Mouse (Mus musculus) liver, embryonic 14.5 days (tissue): Measurements from ENCODE around the gene Mta3.

Source experiments
- CTCF ChIP-seq: IDR thresholded peaks from 2 replicates; pipeline ENCODE4 v1.5.1; 2016; ENCODE audit warnings: antibody characterized with exemption, low read depth, control low read depth
- EP300 ChIP-seq: IDR thresholded peaks from 2 replicates; pipeline ENCODE4 v1.6.1; 2016; ENCODE audit warnings: antibody characterized with exemption, low read depth

DNA sequence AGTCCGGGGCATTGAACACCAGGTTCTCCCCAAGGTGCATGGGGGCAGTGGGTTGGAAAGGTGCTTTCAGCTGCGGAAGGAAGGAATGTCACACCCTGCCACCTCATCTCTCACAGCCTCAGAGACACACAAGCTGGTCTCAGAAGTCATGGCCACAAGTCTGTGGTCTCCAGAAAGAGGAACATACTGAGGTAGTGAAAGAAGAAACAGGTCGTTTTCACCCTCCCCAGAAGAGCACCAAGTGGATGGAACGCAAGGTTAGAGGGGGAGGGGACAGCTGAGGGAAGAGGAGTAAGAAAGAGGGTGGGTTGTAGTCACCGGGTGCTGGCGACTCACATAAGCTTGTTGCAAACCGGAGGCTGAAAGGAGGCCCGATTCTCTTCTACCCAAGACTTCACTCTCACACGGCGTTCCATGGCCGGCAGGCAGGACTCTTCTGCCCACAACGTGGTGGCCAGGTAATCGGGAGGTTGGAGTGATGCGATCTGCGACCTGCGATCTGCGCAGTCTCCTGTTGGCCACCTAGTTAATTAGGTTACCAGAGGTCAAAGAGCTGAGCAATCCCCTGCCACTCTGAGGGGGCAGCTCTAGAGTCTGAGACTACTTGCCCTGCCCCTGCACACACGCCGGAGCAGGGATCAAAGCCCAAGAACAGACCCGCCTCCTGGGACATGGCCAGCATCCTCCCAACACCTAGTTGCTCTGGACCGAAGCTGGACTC is 140.5 kb downstream of the Mta3 start:
- TF ChIP-seq EP300 (no peak), CTCF (no peak)
